Mouse (Mus musculus) C2C12 (cell line): ENCODE results near the gene Gm8356.
"Not testable (repeated sequence)": the region's sequence is repeated elsewhere in the genome, so short reads cannot be mapped to it uniquely, and the experiment has no call there.

Experiments used
- CTCF ChIP-seq: IDR thresholded peaks from one replicate; pipeline ENCODE4 v1.5.1; 2011; ENCODE audit not compliant: control insufficient read depth, insufficient read depth, insufficient read length
- MAX ChIP-seq: IDR thresholded peaks from one replicate; pipeline ENCODE4 v1.6.1; 2011; ENCODE audit warnings: mild to moderate bottlenecking, control low read depth

- TF ChIP-seq MAX, CTCF: not testable (repeated sequence)
These were observed at the start of gene Gm8356 for GRCm38 (mm10) chr14:6537190-6537589.
